Mouse (Mus musculus) limb, embryonic 12.5 days (tissue): Measurements from ENCODE around the gene Kcnj4. TPM values are rescaled to one million over a fixed set of nuclear protein-coding genes. Genes with fewer than 3 reads are reported as not detected.

ENCODE experiments used
- ATAC-seq: fragments of 200-750 bp; cut with Nextera tagmentation; 2 replicates; pipeline ENCODE4 v1.8.0; 2017; ENCODE audit warnings: low read depth, moderate TSS enrichment; ENCODE audit not compliant: insufficient number of reproducible peaks, insufficient read depth, low FRiP score, low TSS enrichment
- H3K27ac ChIP-seq: fragments of 300-500 bp; sonication (generic); 2 replicates; pipeline ENCODE4 v1.5.1; 2016; ENCODE audit warnings: mild to moderate bottlenecking, moderate library complexity
- H3K27me3 ChIP-seq: fragments of 300-500 bp; sonication (generic); 2 replicates; pipeline ENCODE4 v1.6.1; 2016; ENCODE audit warnings: mild to moderate bottlenecking, moderate library complexity
- H3K36me3 ChIP-seq: fragments of 300-500 bp; sonication (generic); 2 replicates; pipeline ENCODE4 v1.6.1; 2016; ENCODE audit warnings: mild to moderate bottlenecking, moderate library complexity
- H3K4me1 ChIP-seq: fragments of 300-500 bp; sonication (generic); replicated peaks from 2 replicates; pipeline ENCODE4 v1.6.1; 2016
- H3K4me2 ChIP-seq: fragments of 300-500 bp; sonication (generic); 2 replicates; pipeline ENCODE4 v1.6.1; 2016; ENCODE audit warnings: mild to moderate bottlenecking, moderate library complexity
- H3K4me3 ChIP-seq: fragments of 300-500 bp; sonication (generic); replicated peaks from 2 replicates; pipeline ENCODE4 v1.5.1; 2016; ENCODE audit warnings: mild to moderate bottlenecking
- H3K9ac ChIP-seq: fragments of 300-500 bp; sonication (generic); replicated peaks from 2 replicates; pipeline ENCODE4 v1.6.1; 2016; ENCODE audit warnings: mild to moderate bottlenecking, moderate library complexity
- H3K9me3 ChIP-seq: fragments of 300-500 bp; sonication (generic); 2 replicates; pipeline ENCODE4 v1.6.1; 2016; ENCODE audit warnings: mild to moderate bottlenecking, moderate library complexity
- WGBS: fragments of 180-500 bp; shearing (Covaris S2); methylation state at CpG from one replicate; pipeline ENCODE4 v1.1.7; 2016; 5-methylcytosine and 5-hydroxymethylcytosine counted together
- polyA plus RNA-seq: library from polyadenylated mRNA; unstranded; fragments of >200 nt; fragmentation: Nextera tagmentation; extraction: Ambion mirVana; gene quantifications from 2 replicates; pipeline ENCODE4 v1.2.1, GENCODE M21; 2016

The Kcnj4 gene
- not detected in 2 replicates for polyA plus RNA-seq

DNA sequence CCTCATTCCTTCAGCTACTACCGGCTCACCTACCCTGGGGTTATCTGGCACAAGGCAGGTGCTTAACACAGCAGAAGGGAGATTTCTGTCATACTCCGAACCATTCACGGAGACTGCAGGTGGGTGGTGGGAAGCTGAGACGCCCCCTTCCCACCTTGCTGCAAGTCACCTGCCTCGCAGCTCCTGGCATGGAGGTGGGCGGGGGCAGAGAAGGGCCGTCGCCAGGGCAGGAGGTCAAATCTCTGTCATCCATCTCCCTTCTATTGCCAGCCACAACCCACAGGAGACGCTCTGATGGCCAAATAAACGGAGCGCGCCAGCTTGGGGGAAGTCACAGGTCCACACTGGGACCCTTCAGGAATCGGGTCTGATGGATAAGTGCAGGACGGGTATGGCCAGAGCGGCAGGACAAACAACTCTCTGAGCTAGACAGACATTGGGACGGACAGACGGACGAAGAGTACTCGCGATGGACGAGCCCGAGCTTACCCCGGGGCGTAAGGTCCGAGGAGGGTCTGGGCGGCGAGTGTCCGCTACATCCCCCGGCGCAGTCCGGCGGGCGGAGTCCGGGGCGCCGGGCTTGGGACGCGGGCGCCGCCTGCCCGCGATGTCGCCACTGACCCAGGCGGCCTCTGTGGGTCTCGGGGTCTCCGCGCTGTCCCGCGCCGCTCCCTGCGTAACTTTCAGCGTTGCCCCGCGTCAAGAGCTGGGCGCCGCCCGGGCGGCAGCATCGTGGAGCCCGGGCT, at the start of gene Kcnj4:
TSS of gene Kcnj4 (minus strand) at position 535 of the 746 bp plus-strand sequence.
- H3K9me3 ChIP-seq = no peaks in the 10 kb centered on the region
- ATAC-seq = no peak
- peaks cover 16% of the 10 kb centered on the region for H3K4me1 ChIP-seq
- H3K4me3 ChIP-seq = peak within 1 kb of the TSS; percentile 59
- peak within 1 kb of the TSS; percentile 57 for H3K9ac ChIP-seq
- peaks cover 100% of the 10 kb centered on the region for H3K27me3 ChIP-seq
- H3K4me2 ChIP-seq = peak within 1 kb of the TSS; percentile 99
- H3K36me3 ChIP-seq = no peaks in the 10 kb centered on the region
- H3K27ac ChIP-seq = no peak within 1 kb of the TSS
- WGBS = under 1% methylated on average over 48 of the region's 60 CpGs

DNA sequence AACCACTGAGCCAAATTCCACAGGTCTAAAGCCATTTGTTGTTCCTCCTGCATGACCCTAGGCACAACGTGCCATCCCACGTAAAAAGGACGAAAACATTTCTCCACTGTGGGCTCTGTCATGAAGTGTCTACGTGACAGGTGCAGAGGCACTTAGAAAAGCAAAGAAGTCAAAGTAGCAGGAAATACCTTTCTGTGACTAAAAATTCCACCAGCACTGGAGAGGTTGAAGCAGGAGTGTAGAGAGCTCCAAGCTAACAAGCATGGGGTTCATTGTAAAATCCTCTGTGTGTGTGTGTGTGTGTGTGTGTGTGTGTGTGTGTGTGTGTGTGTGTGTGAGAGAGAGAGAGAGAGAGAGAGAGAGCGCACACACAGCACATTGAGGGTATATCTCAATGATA, 47.5 kb upstream of the Kcnj4 start:
- H3K9ac ChIP-seq = no peak overlapping the region
- ATAC-seq = no peak
- no peaks in the 10 kb centered on the region for H3K9me3 ChIP-seq
- no peak overlapping the region for H3K4me2 ChIP-seq
- no peak overlapping the region for H3K27ac ChIP-seq
- no peaks in the 10 kb centered on the region; the same call in none of the 2 replicates for H3K27me3 ChIP-seq
- H3K36me3 ChIP-seq = no peaks in the 10 kb centered on the region
- H3K4me1 ChIP-seq = no peaks in the 10 kb centered on the region
- no peak overlapping the region for H3K4me3 ChIP-seq
- 81% methylated on average over 5 of the region's 5 CpGs for WGBS

DNA sequence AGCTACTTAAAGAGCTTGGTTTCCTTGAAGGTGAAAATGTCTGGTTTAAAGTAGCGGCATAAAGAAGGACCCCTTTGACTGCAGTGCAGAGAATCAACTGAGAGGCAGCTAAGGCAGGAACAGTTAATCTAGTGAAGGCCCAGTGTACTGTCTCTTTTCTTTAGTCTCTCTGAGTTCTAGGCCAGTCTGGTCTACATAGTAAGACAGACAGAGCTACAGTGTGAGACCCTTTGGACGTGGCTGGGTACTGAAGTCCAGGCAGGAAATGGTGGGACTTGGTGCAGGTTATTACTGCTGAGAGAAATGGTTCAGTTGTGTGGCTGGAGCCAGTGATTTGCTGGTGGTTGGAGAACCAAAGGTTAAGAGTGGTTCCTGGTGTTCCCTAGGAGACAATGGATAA, 43.2 kb upstream of the Kcnj4 start:
- Histone ChIP-seq H3K4me1 (peaks cover 13% of the 10 kb centered on the region), H3K4me2 (no peak overlapping the region), H3K4me3 (no peak overlapping the region), H3K27ac (no peak overlapping the region), H3K9me3 (no peaks in the 10 kb centered on the region), H3K27me3 (no peaks in the 10 kb centered on the region; the same call in 1 of the 2 replicates), H3K36me3 (peaks cover 12% of the 10 kb centered on the region), H3K9ac (no peak overlapping the region)
- no peak for ATAC-seq
- WGBS = 94% methylated on average over 2 of the region's 2 CpGs

DNA sequence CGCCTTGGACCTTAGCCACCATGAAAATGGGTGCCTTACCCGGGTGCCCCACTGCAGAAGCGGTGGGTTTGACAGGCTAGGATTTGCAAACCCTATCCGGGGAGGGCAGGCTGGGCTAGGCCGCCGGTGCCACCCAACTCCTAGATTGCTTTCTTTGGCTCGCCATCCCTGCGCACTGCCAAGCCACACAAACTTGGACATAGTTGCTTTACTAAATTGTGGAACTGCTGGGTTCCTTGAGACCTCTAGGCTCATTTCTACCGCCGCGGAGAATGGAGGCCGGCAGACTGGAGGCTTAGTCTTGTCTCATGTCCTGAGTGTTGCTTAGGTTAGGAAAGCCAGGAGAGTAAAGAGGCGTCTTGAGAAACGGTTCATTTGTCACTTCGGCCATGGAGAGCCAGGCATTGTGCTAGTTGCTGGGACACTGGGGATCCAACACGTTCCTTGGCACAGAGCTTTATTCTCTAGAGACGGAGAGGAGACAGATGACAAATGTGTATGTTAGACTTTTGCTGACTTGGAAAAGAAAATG, 42.3 kb upstream of the Kcnj4 start:
- H3K27me3 ChIP-seq = no peaks in the 10 kb centered on the region; the same call in 1 of the 2 replicates
- 0 out of 2 replicates have a peak, but pooled peaks have one; percentile 4 for ATAC-seq
- 79% methylated on average over 17 of the region's 17 CpGs for WGBS
- H3K9ac ChIP-seq = peak overlapping the region; percentile 98
- peak overlapping the region; percentile 85 for H3K4me3 ChIP-seq
- H3K9me3 ChIP-seq = no peaks in the 10 kb centered on the region
- peak overlapping the region; percentile 78 for H3K4me2 ChIP-seq
- H3K4me1 ChIP-seq = peaks cover 13% of the 10 kb centered on the region
- H3K36me3 ChIP-seq = peaks cover 21% of the 10 kb centered on the region
- H3K27ac ChIP-seq = peak overlapping the region; percentile 97

DNA sequence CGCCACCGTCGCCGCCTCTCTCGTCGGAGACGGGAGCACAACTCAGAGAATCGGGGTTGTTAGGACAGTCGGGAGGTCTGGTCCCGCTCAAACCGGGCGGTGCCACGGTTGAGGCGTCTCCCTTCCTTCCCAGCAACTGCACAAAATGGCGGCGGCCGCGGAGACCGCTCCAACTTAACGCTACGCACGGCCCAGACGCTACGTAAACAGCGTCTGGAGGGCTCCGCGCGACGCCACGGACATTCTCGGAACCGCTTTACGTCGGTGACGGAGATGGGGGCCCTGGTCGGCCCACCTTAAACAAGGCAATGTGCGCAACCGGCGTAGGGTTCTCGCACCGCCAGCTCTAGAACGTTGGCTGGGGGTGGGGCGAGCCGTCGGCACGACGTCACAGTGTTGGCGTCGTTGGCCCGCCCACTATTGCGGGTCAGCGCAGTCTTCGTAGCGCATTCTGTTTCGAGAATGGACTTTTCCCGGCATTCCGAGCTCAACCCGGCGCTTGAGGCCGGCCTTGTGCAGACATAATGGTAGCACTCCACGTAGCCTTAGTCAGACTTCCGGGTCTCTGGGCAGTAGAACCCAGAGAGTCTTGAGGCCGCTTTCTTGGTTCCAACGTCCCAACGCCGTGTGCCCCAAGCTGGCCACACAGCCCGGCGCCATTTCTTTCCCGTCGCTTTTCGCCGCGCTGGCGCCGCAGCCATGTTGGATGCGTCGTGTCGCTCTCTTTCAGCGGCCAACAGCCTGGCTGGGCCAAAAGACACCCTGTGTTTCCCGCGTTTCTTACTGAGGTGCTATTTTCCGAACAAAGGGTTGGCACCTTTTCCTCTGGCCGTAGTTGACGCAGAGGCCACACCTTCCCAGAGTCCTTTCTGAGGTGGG, 41.6 kb upstream of the Kcnj4 start, which contains the start of gene Ddx17:
TSS of gene Ddx17 (minus strand) at position 332 of the 879 bp plus-strand sequence.
- H3K9me3 ChIP-seq = no peaks in the 10 kb centered on the region
- H3K27me3 ChIP-seq = no peaks in the 10 kb centered on the region; the same call in 1 of the 2 replicates
- peaks cover 28% of the 10 kb centered on the region for H3K36me3 ChIP-seq
- peak within 1 kb of the TSS; percentile 97 for H3K27ac ChIP-seq
- peaks cover 13% of the 10 kb centered on the region for H3K4me1 ChIP-seq
- peak within 1 kb of the TSS; percentile 98 for H3K9ac ChIP-seq
- peak within 1 kb of the TSS; percentile 78 for H3K4me2 ChIP-seq
- 2% methylated on average over 84 of the region's 84 CpGs for WGBS
- ATAC-seq = peak; percentile 97
- H3K4me3 ChIP-seq = peak within 1 kb of the TSS; percentile 85

DNA sequence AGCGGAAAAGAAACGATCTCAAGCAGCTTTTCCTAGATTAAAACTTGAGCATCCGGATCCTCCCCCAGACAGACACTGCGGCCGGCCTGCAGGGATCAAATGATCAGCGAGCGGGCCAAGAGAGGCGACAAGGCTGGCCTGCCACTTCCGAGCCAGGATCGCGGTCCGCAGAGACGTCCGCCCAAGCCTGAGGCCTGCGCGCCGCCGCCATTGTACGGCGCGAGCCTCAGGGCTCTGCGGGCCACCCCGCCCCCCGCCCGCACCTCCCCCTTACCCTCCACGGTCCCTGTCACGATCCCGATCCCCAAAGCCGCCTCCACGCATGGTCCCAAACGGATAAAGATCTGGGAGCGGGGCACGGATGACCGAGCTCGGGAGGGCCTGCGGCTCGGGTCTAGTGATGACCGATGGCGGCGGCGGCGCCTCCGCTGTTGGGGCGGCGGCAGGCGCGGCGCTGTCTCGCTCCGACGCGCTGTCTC, 40.9 kb upstream of the Kcnj4 start:
- under 1% methylated on average over 51 of the region's 52 CpGs for WGBS
- H3K36me3 ChIP-seq = peaks cover 35% of the 10 kb centered on the region
- no peaks in the 10 kb centered on the region; the same call in 1 of the 2 replicates for H3K27me3 ChIP-seq
- ATAC-seq = peak; percentile 53
- H3K4me3 ChIP-seq = peak overlapping the region; percentile 85
- H3K4me2 ChIP-seq = peak overlapping the region; percentile 78
- H3K4me1 ChIP-seq = peaks cover 13% of the 10 kb centered on the region
- peak overlapping the region; percentile 98 for H3K9ac ChIP-seq
- H3K9me3 ChIP-seq = no peaks in the 10 kb centered on the region
- peak overlapping the region; percentile 97 for H3K27ac ChIP-seq

DNA sequence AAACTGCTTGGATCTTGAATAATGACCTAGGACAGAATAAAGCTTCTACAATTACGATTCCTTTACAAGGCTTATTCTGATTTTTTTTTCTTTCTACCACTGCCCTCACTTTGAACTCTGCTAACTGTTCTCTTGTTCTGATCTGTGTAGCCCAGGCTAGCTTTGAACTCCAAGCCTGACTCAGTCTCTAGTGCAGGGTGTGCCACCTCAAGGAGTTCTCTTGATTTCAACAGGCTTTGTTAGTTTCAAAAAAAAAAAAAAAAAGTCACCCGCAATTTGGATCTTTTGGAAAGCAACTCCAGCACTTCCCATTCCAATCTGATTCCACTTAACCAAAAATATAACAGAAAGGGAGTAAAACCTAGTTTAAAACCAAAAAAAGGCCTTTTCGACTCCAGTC, 40.5 kb upstream of the Kcnj4 start:
- Histone ChIP-seq H3K9me3 (no peaks in the 10 kb centered on the region), H3K36me3 (peaks cover 40% of the 10 kb centered on the region), H3K4me2 (peak overlapping the region; percentile 78), H3K4me3 (peak overlapping the region; percentile 85), H3K4me1 (peaks cover 13% of the 10 kb centered on the region), H3K27ac (peak overlapping the region; percentile 97), H3K9ac (peak overlapping the region; percentile 98), H3K27me3 (no peaks in the 10 kb centered on the region; the same call in 1 of the 2 replicates)
- ATAC-seq = no peak
- 6% methylated on average over 3 of the region's 3 CpGs for WGBS

DNA sequence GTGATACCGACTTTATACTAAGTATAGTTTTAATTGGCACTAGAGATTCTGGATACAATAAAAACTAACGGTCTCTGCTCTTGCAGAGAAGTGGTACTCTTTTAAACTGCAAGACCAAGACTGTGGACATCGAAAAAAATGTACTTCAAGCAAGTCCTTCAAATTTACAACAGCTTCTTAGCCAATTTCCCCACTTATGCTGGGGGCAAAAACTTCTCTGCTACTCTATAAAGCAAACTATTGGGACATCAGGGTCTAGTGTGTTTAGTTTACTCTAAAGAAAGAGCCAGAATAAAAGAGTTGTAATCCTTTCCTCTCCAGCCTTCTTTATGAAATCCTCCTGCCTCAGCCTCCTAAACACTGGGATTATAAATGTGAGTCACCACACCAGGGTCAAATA, 38.9 kb upstream of the Kcnj4 start:
- H3K4me1 ChIP-seq = peaks cover 13% of the 10 kb centered on the region
- no peaks in the 10 kb centered on the region for H3K27me3 ChIP-seq
- H3K36me3 ChIP-seq = peaks cover 55% of the 10 kb centered on the region
- no peak for ATAC-seq
- no peaks in the 10 kb centered on the region for H3K9me3 ChIP-seq
- H3K4me2 ChIP-seq = peak overlapping the region; percentile 78
- H3K4me3 ChIP-seq = peak overlapping the region; percentile 85
- no peak overlapping the region for H3K27ac ChIP-seq
- 88% methylated on average over 3 of the region's 3 CpGs for WGBS
- no peak overlapping the region for H3K9ac ChIP-seq

DNA sequence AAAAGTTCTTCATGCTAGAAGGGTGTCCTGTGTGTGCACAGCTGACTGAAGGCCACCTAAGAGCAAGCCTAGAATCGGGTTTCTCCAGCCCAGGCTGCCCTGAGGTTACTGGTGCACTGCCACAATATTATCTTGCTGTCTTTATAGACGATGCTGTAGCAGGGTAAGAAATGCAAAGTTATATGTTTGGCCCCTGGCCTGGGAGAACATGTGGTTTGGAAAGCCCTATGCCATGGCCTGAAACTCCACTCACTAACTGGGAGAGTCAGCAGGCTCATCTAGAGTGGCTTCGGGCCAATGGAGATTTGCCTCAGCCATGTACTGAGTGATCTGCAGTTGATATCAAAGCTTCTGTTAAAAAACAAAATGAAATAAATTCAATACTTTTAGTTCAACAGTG, 28.8 kb upstream of the Kcnj4 start:
- no peak for ATAC-seq

DNA sequence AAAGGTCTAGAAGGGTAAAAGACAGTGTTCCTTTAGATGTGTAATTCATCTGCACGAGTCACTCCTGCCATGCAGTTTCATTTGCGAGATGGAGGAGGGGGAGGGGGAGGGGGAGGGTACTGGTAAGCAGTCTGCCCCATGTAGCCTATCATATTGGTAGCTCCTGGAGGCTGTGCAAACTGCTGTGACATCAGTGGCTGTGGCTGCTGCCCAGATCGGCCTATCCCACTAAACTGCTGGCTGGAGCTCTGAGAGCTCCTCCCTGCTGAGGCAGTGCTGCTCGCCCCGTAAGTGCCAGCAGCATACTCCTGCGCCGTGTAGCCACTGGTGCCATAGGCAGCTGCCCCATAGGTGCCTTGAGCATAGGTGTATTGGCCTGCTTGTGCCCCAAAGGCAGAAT, 24.9 kb upstream of the Kcnj4 start:
- H3K4me3 ChIP-seq = no peak overlapping the region
- no peak overlapping the region for H3K4me2 ChIP-seq
- no peaks in the 10 kb centered on the region for H3K9me3 ChIP-seq
- 79% methylated on average over 7 of the region's 7 CpGs for WGBS
- no peak overlapping the region for H3K27ac ChIP-seq
- peaks cover 99% of the 10 kb centered on the region for H3K36me3 ChIP-seq
- H3K27me3 ChIP-seq = no peaks in the 10 kb centered on the region
- ATAC-seq = no peak
- H3K9ac ChIP-seq = no peak overlapping the region
- H3K4me1 ChIP-seq = peaks cover 3% of the 10 kb centered on the region; the same call in 1 of the 2 replicates

More for the DNA sequence above, 28.8 kb upstream of the Kcnj4 start:
- Histone ChIP-seq H3K4me3 (no peak overlapping the region), H3K27ac (no peak overlapping the region), H3K9ac (no peak overlapping the region), H3K4me1 (peaks cover 3% of the 10 kb centered on the region; the same call in 1 of the 2 replicates), H3K4me2 (no peak overlapping the region), H3K27me3 (no peaks in the 10 kb centered on the region), H3K36me3 (peaks cover 100% of the 10 kb centered on the region), H3K9me3 (no peaks in the 10 kb centered on the region)
- 81% methylated on average over 3 of the region's 3 CpGs for WGBS
